Mouse (Mus musculus) lung, embryonic 16.5 days (tissue): Measurements from ENCODE around the gene Epha8. TPM values are rescaled to one million over a fixed set of nuclear protein-coding genes. Genes with fewer than 3 reads are reported as not detected.

Experiments
- ATAC-seq: fragments of 200-750 bp; cut with Nextera tagmentation; 2 replicates; pipeline ENCODE4 v1.8.0; 2017; ENCODE audit warnings: low read depth, mild to moderate bottlenecking, moderate library complexity
- H3K27ac ChIP-seq: fragments of 300-500 bp; sonication (generic); 2 replicates; pipeline ENCODE4 v1.5.1; 2014; ENCODE audit warnings: mild to moderate bottlenecking, control low read depth, low read length
- H3K27me3 ChIP-seq: fragments of 300-500 bp; sonication (generic); 2 replicates; pipeline ENCODE4 v1.6.1; 2014; ENCODE audit warnings: low read depth, low read length, mixed read lengths; ENCODE audit not compliant: control insufficient read depth, insufficient read depth
- H3K36me3 ChIP-seq: fragments of 300-500 bp; sonication (generic); 2 replicates; pipeline ENCODE4 v1.6.1; 2014; ENCODE audit warnings: low read length; ENCODE audit not compliant: control insufficient read depth, insufficient read depth
- H3K4me1 ChIP-seq: fragments of 300-500 bp; sonication (generic); replicated peaks from 2 replicates; pipeline ENCODE4 v1.6.1; 2014; ENCODE audit warnings: low read length, mixed read lengths; ENCODE audit not compliant: control insufficient read depth, insufficient read depth
- H3K4me2 ChIP-seq: fragments of 300-500 bp; sonication (generic); 2 replicates; pipeline ENCODE4 v1.6.1; 2014; ENCODE audit warnings: low read depth, low read length, control low read depth
- H3K4me3 ChIP-seq: fragments of 300-500 bp; sonication (generic); 2 replicates; pipeline ENCODE4 v1.5.1; 2014; ENCODE audit warnings: mild to moderate bottlenecking, low read length, control low read depth
- H3K9ac ChIP-seq: fragments of 300-500 bp; sonication (generic); 2 replicates; pipeline ENCODE4 v1.6.1; 2014; ENCODE audit warnings: low read length, control low read depth
- H3K9me3 ChIP-seq: fragments of 300-500 bp; sonication (generic); 2 replicates; pipeline ENCODE4 v1.6.1; 2016; ENCODE audit warnings: low read length; ENCODE audit not compliant: control insufficient read depth
- WGBS: fragments of 180-500 bp; shearing (Covaris S2); extraction: QIAGEN DNeasy Blood & Tissue Kit; methylation state at CpG from one replicate; pipeline ENCODE4 v1.1.7; 2014; 5-methylcytosine and 5-hydroxymethylcytosine counted together
- polyA plus RNA-seq: library from polyadenylated mRNA; unstranded; fragments of >200 nt; fragmentation: Nextera tagmentation; extraction: Ambion mirVana; gene quantifications from 2 replicates; pipeline ENCODE4 v1.2.1, GENCODE M21; 2015

The Epha8 gene
- polyA plus RNA-seq = not detected in 2 replicates

DNA sequence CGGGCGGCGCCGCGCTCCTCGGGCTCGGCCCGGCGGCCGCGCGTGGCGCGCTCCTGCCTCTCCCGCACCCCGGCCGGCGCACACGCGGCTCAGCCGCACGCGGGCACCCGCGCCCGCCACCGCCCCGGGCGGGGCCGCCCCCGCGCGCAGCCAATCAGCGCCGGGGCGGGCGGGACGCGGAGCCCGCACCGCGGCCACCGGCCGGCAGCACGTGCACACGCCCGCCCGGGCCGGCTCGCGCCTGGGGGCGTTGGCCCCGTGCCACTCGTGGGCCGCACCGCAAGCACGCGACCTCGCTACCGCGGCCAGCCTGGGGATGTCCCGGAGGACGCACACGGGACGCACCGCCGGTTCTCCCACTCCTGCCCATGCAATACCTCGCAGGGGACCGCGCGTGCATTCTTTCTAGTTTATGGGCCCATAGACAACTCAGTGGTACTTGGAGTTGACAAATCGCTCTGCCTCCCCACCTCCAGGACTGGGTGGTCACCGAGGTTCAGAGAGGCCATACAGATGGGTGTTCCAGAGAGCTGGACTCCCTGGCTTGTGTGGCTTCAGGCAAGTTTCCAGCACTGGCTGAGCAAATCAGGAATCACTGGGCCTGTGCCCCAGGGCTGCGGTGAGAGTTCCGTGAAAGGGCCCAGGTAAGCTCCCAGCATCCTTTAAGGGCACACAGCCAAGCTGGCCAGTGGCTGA is at the start of gene Epha8:
Gene Epha8, minus strand, starts transcription at position 66 of the 696 bp plus-strand sequence.
- Histone ChIP-seq H3K4me3 (peak within 1 kb of the TSS; percentile 46), H3K27me3 (peaks cover 72% of the 10 kb centered on the region), H3K4me1 (peaks cover 22% of the 10 kb centered on the region), H3K9ac (no peak within 1 kb of the TSS), H3K9me3 (no peaks in the 10 kb centered on the region), H3K36me3 (no peaks in the 10 kb centered on the region), H3K27ac (no peak within 1 kb of the TSS), H3K4me2 (peak within 1 kb of the TSS; percentile 73)
- no peak for ATAC-seq
- WGBS = 3% methylated on average over 21 of the region's 75 CpGs

DNA sequence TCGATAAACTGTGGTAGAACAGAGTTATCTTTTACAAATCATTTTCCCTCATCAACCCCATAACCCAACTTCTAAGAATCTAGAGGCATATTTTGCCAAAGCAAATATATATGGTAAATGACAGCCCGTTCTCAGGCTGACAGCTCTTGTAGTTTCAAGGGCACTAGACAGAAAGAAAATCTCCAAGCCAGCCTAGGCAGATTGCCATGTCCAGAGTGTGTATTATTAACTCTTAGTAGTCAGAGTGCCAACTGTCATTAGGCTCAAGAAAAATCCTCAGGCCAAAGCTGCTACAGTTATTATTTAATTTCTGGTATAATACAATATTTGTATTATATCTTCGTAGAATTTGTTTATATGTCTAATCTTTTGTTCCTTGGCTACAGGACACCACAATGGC is 45.2 kb upstream of the Epha8 start:
- no peak overlapping the region for H3K4me3 ChIP-seq
- H3K27ac ChIP-seq = no peak overlapping the region
- no peak for ATAC-seq
- peaks cover 2% of the 10 kb centered on the region; the same call in 1 of the 2 replicates for H3K36me3 ChIP-seq
- H3K9ac ChIP-seq = no peak overlapping the region
- no peaks in the 10 kb centered on the region for H3K9me3 ChIP-seq
- H3K4me1 ChIP-seq = no peaks in the 10 kb centered on the region
- no peaks in the 10 kb centered on the region for H3K27me3 ChIP-seq
- no peak overlapping the region for H3K4me2 ChIP-seq
- 54% methylated on average over 3 of the region's 3 CpGs for WGBS

DNA sequence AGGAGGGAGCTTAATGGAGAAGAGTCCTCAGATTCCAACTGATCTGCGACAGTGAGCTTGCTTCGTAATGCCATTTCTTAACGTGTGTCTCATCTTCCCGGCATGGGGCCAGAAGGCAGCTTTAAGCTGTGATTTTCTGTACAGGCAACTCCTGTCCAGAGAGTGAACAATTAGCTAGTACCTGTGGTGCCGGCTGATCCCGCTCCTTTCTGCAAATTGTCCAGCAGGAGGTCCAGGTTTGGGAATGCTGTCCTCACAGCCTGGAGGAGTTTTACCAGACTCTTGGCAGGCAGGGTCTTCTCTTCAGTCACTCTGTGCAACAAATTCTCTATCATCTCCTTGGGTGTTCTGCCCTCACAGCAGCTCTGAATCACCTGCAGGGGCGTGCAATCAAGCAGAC is 44.4 kb upstream of the Epha8 start:
- no peaks in the 10 kb centered on the region for H3K27me3 ChIP-seq
- no peak overlapping the region for H3K4me3 ChIP-seq
- no peaks in the 10 kb centered on the region for H3K4me1 ChIP-seq
- H3K4me2 ChIP-seq = no peak overlapping the region
- no peak for ATAC-seq
- WGBS = 91% methylated on average over 7 of the region's 7 CpGs
- H3K9me3 ChIP-seq = no peaks in the 10 kb centered on the region
- no peak overlapping the region for H3K9ac ChIP-seq
- no peak overlapping the region for H3K27ac ChIP-seq
- peaks cover 2% of the 10 kb centered on the region; the same call in 1 of the 2 replicates for H3K36me3 ChIP-seq

GRCm38 (mm10) chr4:136998371-136998770 is 41.8 kb upstream of the Epha8 start:
- ATAC-seq = no peak
- no peak overlapping the region for H3K9ac ChIP-seq
- no peak overlapping the region for H3K4me3 ChIP-seq
- no peaks in the 10 kb centered on the region for H3K9me3 ChIP-seq
- no peak overlapping the region for H3K4me2 ChIP-seq
- no peaks in the 10 kb centered on the region for H3K27me3 ChIP-seq
- peaks cover 3% of the 10 kb centered on the region; the same call in 1 of the 2 replicates for H3K36me3 ChIP-seq
- H3K4me1 ChIP-seq = no peaks in the 10 kb centered on the region
- no peak overlapping the region for H3K27ac ChIP-seq
- 81% methylated on average over 7 of the region's 7 CpGs for WGBS

GRCm38 (mm10) chr4:136997723-136998345 is 41.2 kb upstream of the Epha8 start:
- Histone ChIP-seq H3K27ac (no peak overlapping the region), H3K4me1 (no peaks in the 10 kb centered on the region), H3K9me3 (no peaks in the 10 kb centered on the region), H3K36me3 (peaks cover 3% of the 10 kb centered on the region; the same call in 1 of the 2 replicates), H3K9ac (no peak overlapping the region), H3K4me3 (no peak overlapping the region), H3K4me2 (no peak overlapping the region), H3K27me3 (no peaks in the 10 kb centered on the region)
- WGBS = 81% methylated on average over 12 of the region's 12 CpGs
- ATAC-seq = no peak

GRCm38 (mm10) chr4:136996933-136997332 is 40.3 kb upstream of the Epha8 start:
- Histone ChIP-seq H3K4me2 (no peak overlapping the region), H3K4me1 (no peaks in the 10 kb centered on the region), H3K9me3 (no peaks in the 10 kb centered on the region), H3K27ac (no peak overlapping the region), H3K27me3 (no peaks in the 10 kb centered on the region), H3K9ac (no peak overlapping the region), H3K36me3 (peaks cover 3% of the 10 kb centered on the region; the same call in 1 of the 2 replicates), H3K4me3 (no peak overlapping the region)
- 77% methylated on average over 7 of the region's 7 CpGs for WGBS
- no peak for ATAC-seq

GRCm38 (mm10) chr4:136995361-136995760 is 38.7 kb upstream of the Epha8 start:
- Histone ChIP-seq H3K27me3 (no peaks in the 10 kb centered on the region), H3K36me3 (peaks cover 3% of the 10 kb centered on the region; the same call in 1 of the 2 replicates), H3K9me3 (no peaks in the 10 kb centered on the region), H3K4me3 (no peak overlapping the region), H3K9ac (no peak overlapping the region), H3K27ac (no peak overlapping the region), H3K4me1 (no peaks in the 10 kb centered on the region), H3K4me2 (no peak overlapping the region)
- no peak for ATAC-seq
- WGBS = 76% methylated on average over 14 of the region's 14 CpGs

DNA sequence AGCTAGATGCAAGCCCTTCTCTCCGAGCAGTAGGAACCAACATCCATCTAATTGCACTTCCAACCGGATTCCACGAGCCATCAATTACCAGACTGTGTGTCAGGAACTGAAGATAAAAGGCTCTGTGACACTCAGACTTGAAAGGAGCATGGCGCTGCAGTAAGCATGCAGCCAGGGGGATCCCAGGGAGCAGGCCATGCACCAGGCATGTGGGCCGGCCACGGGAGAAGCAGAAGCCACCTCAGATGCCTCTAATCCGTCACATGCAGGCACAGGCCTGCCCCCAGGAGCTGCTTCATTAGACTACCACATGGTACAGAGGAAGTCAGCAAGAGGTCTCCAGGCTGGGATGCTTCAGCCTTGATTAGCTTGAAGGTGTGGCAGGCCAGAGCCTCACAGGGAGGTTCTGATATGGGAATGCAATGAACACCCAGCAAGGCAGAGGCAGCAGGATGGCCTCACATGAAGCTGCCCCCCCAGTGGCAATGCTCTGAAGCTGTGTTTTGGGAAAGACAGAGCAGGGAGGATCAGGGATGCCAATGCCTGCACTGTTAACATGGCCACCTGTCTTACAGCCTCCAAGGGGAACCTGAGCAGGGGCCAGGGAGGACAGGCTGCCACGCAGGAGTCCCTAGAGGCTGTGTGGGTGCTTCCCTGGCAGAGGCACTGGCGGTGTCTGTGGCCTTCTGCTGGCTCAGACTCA is 25.5 kb upstream of the Epha8 start:
- Histone ChIP-seq H3K4me1 (no peaks in the 10 kb centered on the region), H3K27me3 (no peaks in the 10 kb centered on the region; the same call in none of the 2 replicates), H3K4me3 (no peak overlapping the region), H3K36me3 (peaks cover 6% of the 10 kb centered on the region; the same call in 1 of the 2 replicates), H3K27ac (no peak overlapping the region), H3K9me3 (no peaks in the 10 kb centered on the region), H3K4me2 (no peak overlapping the region), H3K9ac (no peak overlapping the region)
- 49% methylated on average over 9 of the region's 9 CpGs for WGBS
- ATAC-seq = no peak

DNA sequence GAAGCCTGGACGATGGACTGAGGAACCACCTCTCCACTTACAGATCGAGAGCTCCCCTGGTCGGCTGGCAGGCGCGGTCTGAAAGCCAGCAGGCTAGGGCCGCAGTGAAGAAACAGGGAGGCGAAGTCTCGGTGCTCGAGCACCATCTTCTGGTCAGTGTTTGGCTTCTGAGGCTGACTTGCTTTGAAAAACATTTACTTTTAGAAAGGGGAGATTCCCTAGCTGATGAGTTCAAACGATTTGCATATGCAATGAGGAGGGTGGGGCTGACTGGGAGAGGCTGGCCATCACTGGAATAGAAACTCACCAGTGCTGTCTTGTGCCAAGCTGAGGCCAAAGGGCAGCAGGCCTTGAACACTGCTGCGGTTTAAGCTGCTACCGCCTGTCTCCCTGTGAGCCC is 24.7 kb upstream of the Epha8 start:
- Histone ChIP-seq H3K4me1 (no peaks in the 10 kb centered on the region), H3K4me3 (no peak overlapping the region), H3K9me3 (no peaks in the 10 kb centered on the region), H3K27ac (no peak overlapping the region), H3K9ac (no peak overlapping the region), H3K27me3 (no peaks in the 10 kb centered on the region; the same call in none of the 2 replicates), H3K36me3 (peaks cover 6% of the 10 kb centered on the region; the same call in 1 of the 2 replicates), H3K4me2 (no peak overlapping the region)
- WGBS = 8% methylated on average over 12 of the region's 12 CpGs
- ATAC-seq = peak; percentile 71
